Mouse (Mus musculus): Measurements from ENCODE around the gene Rhbdf2.

Rhbdf2 gene

GRCm38 (mm10) chr11:116619156-116619555, 7.7 kb downstream of the Rhbdf2 start:
- DNase-seq (ENCODE audit: low spot score in 2 of 2): no peak

GRCm38 (mm10) chr11:116618666-116619065, 8.2 kb downstream of the Rhbdf2 start:
- no peak for DNase-seq (ENCODE audit: low spot score in 2 of 2)

DNA sequence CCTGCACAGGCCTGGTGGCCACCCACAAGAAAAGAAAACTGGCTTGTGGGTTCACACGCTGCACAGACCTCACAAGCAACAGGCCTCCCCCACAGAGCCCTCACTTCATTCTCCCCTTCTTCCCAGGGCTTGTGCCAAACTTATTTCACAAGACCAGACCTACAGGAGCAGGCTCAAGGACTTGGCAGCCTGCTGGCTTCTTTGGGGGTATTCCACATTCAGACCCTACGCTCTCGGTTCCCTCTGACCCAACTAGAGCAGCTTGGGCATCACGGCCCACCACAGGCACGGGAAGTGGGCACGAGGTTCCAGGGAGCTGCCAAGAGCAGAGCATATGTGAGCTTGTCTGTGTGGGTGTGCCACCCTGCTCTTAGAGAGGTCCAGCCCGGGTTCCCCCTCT, 9.2 kb downstream of the Rhbdf2 start:
- no peak for DNase-seq (ENCODE audit: low spot score in 2 of 2)

DNA sequence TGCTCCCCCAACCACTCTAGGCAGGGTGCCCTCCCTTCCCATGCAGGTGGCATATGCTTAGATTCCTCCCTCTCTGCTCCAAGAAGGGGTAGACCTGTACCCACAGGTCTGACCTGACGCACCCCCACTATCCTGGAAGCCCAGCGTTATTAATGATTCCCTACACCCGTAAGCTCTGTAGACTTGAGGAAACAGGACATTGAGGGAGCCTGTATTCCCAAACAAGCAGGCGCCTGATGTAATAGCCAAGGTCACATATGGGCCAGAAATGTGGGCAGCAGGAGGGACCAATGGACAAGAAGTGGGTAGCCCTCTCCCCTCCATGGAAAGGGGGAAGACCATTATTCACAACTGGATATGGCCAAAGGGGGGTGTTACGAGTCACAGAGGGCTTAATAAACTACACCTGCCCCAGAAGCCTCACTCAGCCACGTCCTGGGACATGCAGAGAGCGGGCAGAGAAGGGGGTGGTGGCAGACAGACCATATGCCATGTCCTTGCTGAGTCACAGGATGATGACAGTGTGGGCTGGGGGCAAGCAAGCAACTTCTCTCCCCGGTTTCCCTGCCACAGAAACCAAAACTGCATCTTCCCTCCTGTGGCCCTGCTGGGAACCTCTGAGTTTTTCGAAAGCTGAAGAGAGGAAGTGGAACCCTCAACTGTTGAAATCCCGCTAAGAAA, 10.2 kb downstream of the Rhbdf2 start:
- peak; percentile 53 to 67 for DNase-seq (ENCODE audit: low spot score in 2 of 2)

GRCm38 (mm10) chr11:116615735-116616437, 10.9 kb downstream of the Rhbdf2 start:
- DNase-seq (ENCODE audit: low spot score in 2 of 2): peak; percentile 74 to 82

DNA sequence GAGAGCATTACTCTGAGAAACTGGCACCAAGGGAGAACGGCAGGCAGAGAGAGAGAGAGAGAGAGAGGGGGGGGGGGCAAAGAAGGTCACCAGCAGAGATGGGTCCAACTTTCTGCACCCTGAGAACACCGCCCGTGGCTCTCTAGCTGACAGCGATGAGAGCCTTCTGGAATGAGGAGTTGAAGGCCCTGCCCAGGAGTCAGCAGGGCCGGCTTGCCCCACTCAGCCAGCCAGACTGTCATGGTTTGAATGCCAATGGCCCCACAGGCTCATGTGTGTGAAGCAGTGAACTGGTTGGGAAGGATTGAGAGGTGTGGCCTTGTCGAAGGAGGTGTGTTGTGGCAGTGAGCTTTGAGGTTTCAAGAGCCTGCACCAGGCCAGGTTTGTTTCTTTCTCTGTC, 13.6 kb downstream of the Rhbdf2 start:
- DNase-seq (ENCODE audit: low spot score in 2 of 2): no peak

- DNase-seq (ENCODE audit: low spot score in 2 of 2): no peak
These were observed 14.3 kb downstream of the Rhbdf2 start for GRCm38 (mm10) chr11:116612554-116612953.

- DNase-seq (ENCODE audit: low spot score in 2 of 2): peak; percentile 68 to 69
These were observed 14.9 kb downstream of the Rhbdf2 start for GRCm38 (mm10) chr11:116611883-116612282.

GRCm38 (mm10) chr11:116611168-116611567, 15.7 kb downstream of the Rhbdf2 start:
- peak; percentile 77 to 82 for DNase-seq (ENCODE audit: low spot score in 2 of 2)

DNA sequence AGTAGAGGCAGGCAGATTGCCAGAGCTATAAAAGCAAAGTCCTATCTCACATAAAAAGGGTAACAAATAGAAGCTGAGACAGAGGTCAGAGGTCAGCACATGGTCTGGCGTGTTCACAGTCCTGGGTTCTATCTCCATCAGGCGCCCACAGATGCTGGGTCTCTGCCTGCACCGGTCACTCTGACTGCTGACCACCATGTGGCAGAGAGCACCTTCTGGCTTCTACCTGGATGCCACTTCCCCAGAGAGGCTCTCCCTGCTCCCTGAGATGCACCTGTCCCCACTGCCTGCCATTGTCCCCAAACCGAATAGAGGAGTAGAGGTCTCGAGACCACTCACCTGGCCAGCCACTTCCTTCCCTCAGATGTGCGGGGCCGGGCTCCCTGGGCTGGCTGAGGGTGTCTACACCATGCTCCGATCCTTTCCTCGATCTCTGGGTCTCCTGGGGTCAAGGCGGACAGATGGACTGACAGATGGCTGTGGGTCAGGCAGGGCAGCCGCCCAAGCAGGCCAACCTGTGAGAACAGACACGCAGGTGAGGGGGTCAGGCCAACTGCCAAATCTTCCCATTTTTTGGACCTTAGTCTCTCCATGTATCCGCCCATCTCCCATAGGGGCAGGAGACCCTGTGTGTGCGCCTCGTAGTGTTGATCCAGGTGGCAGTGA, 16.7 kb downstream of the Rhbdf2 start:
- no peak for DNase-seq (ENCODE audit: low spot score in 2 of 2)

DNA sequence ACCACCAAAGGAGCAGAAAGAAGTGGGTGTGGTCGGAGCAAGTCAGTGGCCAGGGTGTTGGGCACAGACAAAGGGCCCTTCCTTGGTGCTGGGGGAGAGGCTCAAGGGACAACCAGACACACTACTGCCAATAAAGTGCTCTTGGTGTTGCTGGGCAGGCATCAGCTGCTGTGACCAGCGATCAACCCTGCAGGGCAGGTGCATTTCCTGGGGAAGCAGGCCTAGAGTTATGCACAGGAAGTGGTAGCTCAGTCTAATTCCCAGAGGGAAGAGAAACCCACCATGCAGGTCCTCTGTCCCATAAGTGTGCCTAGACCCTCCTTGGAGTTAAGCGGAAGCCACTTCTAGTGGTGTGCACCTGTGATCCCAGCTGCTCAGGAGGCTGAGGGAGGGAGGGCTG, 19.1 kb downstream of the Rhbdf2 start:
- DNase-seq (ENCODE audit: low spot score in 2 of 2): peak; percentile 74 to 77

DNA sequence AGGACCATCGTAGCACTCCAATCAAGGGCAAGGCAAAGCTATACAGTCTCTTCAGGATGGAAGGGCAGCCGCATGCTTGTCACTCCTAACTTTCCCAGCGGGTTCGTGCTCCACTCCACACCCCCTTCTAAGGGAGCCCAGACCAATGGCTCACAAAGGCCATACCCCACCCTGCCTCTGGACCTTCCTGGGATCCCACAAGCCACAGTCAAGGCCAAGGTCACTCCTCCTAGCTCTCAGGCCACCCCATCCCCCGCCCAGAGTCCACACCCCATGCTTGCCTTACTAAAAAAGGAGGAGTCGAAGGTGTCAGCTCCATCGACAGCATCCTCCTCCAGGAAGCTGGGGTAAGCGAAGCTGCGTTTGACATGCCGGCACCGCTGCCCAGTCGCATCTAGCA, 22.7 kb downstream of the Rhbdf2 start:
- DNase-seq (ENCODE audit: low spot score in 2 of 2): no peak

- DNase-seq (ENCODE audit: low spot score in 2 of 2): peak in 1 of 2 experiments; percentile 55
These were observed 23.5 kb downstream of the Rhbdf2 start for GRCm38 (mm10) chr11:116603339-116603738.

GRCm38 (mm10) chr11:116602043-116602442, 24.8 kb downstream of the Rhbdf2 start:
- no peak for DNase-seq (ENCODE audit: low spot score in 2 of 2)

- DNase-seq (ENCODE audit: low spot score in 2 of 2): no peak
These were observed 25.7 kb downstream of the Rhbdf2 start for GRCm38 (mm10) chr11:116601166-116601565.

GRCm38 (mm10) chr11:116599230-116599629, 27.6 kb downstream of the Rhbdf2 start:
- no peak for DNase-seq (ENCODE audit: low spot score in 2 of 2)

DNA sequence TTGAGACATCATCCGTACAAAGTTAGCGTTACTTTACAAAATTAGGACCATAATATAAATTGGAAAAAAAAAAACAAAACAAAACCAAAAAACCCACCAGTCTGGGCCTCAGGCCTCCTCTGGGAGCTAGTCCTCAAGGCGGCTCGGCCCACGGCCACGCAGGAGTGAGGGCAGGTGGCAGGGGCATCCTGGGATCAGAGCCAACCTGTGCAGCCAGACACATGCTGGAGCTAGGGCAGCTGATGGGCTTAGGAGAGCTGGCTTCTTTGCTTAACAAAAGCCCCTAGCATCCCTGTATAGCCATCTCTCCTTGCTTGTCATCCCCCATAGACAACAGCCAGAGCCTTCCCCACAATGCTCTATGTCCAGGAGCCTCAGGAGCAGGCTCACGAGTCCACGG, 28.6 kb downstream of the Rhbdf2 start:
- DNase-seq (ENCODE audit: low spot score in 2 of 2): no peak

GRCm38 (mm10) chr11:116596766-116597165, 30.1 kb downstream of the Rhbdf2 start:
- no peak for DNase-seq (ENCODE audit: low spot score in 2 of 2)

DNA sequence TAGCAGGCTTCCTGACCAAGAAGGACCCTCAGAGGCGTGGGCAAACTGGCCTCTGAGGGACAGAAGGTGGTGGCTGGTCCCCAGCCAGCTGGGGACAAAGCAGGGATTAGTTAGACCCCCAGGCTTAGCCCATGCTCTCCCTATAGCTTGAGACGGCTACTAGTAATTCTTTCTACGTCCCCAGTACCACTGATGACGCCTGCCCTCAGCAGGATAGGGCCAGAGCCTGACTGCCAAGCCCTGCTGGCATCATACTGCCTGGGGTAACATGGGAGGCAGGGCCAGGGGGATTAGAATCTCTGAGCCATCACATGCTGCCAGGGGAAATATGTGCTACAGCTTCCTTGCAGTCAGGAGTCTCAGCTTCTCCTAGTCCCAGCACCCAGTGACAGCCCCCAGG, 33.5 kb downstream of the Rhbdf2 start:
- DNase-seq (ENCODE audit: low spot score in 2 of 2): no peak

- DNase-seq (ENCODE audit: low spot score in 2 of 2): peak; percentile 82 to 87
These were observed 34.4 kb downstream of the Rhbdf2 start for GRCm38 (mm10) chr11:116592428-116592827.

DNA sequence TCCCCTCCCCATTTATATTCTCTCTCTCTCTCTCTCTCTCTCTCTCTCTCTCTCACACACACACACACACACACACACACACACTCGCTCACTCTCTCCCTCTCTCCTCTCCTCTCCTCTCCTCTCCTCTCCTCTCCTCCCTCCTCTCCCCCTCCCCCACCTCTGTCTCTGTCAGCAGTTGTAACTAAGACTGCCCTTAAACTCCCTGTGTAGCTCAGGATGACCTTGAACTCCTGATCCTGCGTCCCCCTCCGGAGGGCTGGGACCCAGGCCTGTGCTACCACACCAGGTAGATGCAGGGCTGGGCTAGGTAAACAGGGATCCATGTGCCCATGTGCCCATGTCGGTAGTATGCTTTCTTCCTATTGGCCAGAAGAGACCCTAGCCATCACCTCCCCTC, 35.2 kb downstream of the Rhbdf2 start:
- no peak for DNase-seq (ENCODE audit: low spot score in 2 of 2)

DNA sequence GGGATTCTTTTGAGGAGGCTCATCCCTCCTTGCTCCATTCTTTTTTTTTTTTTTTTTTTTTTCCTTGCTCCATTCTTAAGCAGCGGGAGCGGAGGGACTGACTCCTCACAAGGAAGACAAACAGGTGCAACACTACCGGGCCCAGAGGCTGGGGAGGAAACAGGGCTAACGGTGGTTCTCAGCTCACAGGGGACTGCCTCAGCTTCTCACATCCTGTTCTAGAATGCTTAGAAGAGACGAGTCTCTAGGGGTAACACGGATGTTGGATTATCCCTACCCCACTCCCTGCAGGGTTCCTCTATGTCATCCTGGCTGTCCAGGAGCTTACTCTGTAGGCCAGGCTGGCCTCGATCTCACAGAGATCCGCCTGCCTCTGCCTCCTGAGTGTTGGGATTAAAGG, 37.2 kb downstream of the Rhbdf2 start:
- DNase-seq (ENCODE audit: low spot score in 2 of 2): no peak

DNA sequence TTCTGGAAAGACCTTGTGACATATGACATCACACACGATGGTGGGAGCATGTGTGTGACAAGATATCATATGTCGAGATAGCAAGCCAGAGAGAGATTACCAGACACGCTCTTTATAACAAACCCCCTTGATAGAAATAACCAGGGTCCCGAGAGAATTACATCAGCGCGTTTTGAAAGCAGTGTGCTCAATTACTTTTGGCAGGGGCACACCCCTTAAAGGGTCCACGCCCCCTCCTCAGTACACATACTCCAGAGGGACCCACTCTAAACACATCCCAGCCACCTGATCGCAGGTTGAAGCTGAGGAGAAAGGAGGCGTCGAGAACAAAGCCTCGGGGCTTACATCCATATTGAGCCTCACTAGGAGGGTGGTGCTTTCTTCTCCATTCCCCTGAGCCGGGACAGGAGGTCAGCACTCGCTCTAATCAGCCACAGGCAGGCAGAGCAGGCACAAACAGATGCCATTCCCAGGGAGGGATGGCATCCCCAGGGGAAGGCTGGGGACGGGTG, 37.7 kb downstream of the Rhbdf2 start:
- DNase-seq (ENCODE audit: low spot score in 2 of 2): no peak
